8 mouse cellular contexts compared by ENCODE assay signal in the genomic region with DNA sequence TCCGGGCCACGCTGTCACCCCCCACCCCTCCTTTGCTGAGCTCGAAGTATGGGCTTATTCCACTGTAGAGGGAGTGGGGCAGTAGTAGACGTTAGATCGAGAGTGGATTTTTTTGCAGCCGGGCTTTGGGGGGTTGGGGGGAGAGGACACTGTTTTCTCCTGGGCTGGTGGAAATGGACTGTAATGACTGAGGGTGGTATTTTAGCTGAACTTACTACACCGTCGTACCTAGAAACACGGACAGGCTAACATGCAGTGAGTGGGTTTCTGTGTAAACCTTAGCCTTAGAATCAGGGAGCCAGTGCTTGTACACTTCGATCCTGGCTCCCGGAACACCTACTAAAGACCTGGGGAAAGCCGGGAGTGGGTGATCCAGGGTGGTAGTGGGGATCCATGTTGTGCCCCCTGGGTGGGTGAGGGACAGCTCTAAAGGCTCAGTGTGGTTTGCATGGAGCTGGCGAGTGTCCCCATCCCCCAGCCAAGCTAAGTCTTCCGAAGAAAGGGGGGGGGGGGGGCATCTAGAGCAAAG. TPM values are rescaled to one million over a fixed set of nuclear protein-coding genes. Genes with fewer than 3 reads are reported as not detected.
A peak's percentile ranks its signal among the peaks of the same experiment; 100 is the strongest.
DNase-seq lines count a peak whose midpoint lies in the region; ATAC-seq and TF ChIP-seq lines count a peak whose summit lies in the region.
"Had no signal": no experiment of that assay in that cellular context is flagged by ENCODE, and none has a peak within 500 bp of the region (broad histone marks: within the 10 kb centered on the region; RNA-seq: fewer than 3 reads in every experiment).

No protein-coding gene starts in this region.

- H3K9ac ChIP-seq in lung, postnatal 0 days (replicated peaks; ENCODE audit: low read depth), result no peak overlapping the region
- H3K9ac ChIP-seq in forebrain, embryonic 15.5 days (replicated peaks), result no peak overlapping the region
- H3K9ac ChIP-seq in liver, embryonic 13.5 days, result no peak overlapping the region
- no peak overlapping the region for H3K9ac ChIP-seq in stomach, embryonic 16.5 days (ENCODE audit: low read length)

- H3K27me3 ChIP-seq in lung, postnatal 0 days (replicated peaks; ENCODE audit: insufficient read depth, low read length), result peaks cover 89% of the 10 kb centered on the region
- H3K27me3 ChIP-seq in forebrain, embryonic 15.5 days, result peaks cover 96% of the 10 kb centered on the region
- peaks cover 99% of the 10 kb centered on the region for H3K27me3 ChIP-seq in liver, embryonic 13.5 days
- peaks cover 88% of the 10 kb centered on the region for H3K27me3 ChIP-seq in stomach, embryonic 16.5 days (ENCODE audit: control insufficient read depth, insufficient read depth, low read length)

- 2% methylated on average over 14 of the region's 14 CpGs for WGBS in lung, postnatal 0 days
- WGBS in forebrain, embryonic 15.5 days, result 1% methylated on average over 14 of the region's 14 CpGs
- WGBS in liver, embryonic 13.5 days (ENCODE audit: insufficient replicate concordance), result 2% methylated on average over 14 of the region's 14 CpGs
- 2% methylated on average over 14 of the region's 14 CpGs for WGBS in stomach, embryonic 16.5 days

- H3K4me3 ChIP-seq in lung, postnatal 0 days (ENCODE audit: low read depth, low read length), result peak overlapping the region; percentile 50
- peak overlapping the region; percentile 27 for H3K4me3 ChIP-seq in forebrain, embryonic 15.5 days
- H3K4me3 ChIP-seq in liver, embryonic 13.5 days (replicated peaks), result peak overlapping the region; percentile 41
- H3K4me3 ChIP-seq in stomach, embryonic 16.5 days (replicated peaks; ENCODE audit: low read length), result peak overlapping the region; percentile 50

- no peak overlapping the region for H3K27ac ChIP-seq in lung, postnatal 0 days (ENCODE audit: low read length)
- H3K27ac ChIP-seq in forebrain, embryonic 15.5 days (replicated peaks), result no peak overlapping the region
- H3K27ac ChIP-seq in liver, embryonic 13.5 days, result no peak overlapping the region
- no peak overlapping the region for H3K27ac ChIP-seq in stomach, embryonic 16.5 days (ENCODE audit: low read length)

- H3K36me3 ChIP-seq in lung, postnatal 0 days (ENCODE audit: insufficient read depth, low read length), result no peaks in the 10 kb centered on the region
- no peaks in the 10 kb centered on the region for H3K36me3 ChIP-seq in forebrain, embryonic 15.5 days
- no peaks in the 10 kb centered on the region for H3K36me3 ChIP-seq in liver, embryonic 13.5 days
- H3K36me3 ChIP-seq in stomach, embryonic 16.5 days (ENCODE audit: control insufficient read depth, insufficient read depth, low read length), result no peaks in the 10 kb centered on the region

- TF ChIP-seq EP300 in lung, postnatal 0 days (IDR thresholded peaks at IDR 0.05), result no peak

- no peak for TF ChIP-seq CTCF in lung, postnatal 0 days (IDR thresholded peaks at IDR 0.05)

- no peaks in the 10 kb centered on the region for H3K9me3 ChIP-seq in lung, postnatal 0 days (ENCODE audit: low read length)
- no peaks in the 10 kb centered on the region for H3K9me3 ChIP-seq in forebrain, embryonic 15.5 days
- no peaks in the 10 kb centered on the region for H3K9me3 ChIP-seq in liver, embryonic 13.5 days (replicated peaks)
- no peaks in the 10 kb centered on the region for H3K9me3 ChIP-seq in stomach, embryonic 16.5 days (replicated peaks; ENCODE audit: control insufficient read depth, low read length)

- H3K4me2 ChIP-seq in lung, postnatal 0 days (replicated peaks; ENCODE audit: low read depth, low read length), result peak overlapping the region; percentile 62
- peak overlapping the region; percentile 40 for H3K4me2 ChIP-seq in forebrain, embryonic 15.5 days (replicated peaks)
- peak overlapping the region; percentile 52 for H3K4me2 ChIP-seq in liver, embryonic 13.5 days
- H3K4me2 ChIP-seq in stomach, embryonic 16.5 days (ENCODE audit: low read depth, low read length), result peak overlapping the region; percentile 65

- DNase-seq in lung, postnatal 0 days (ENCODE audit: low spot score), result no peak
- DNase-seq in lung, postnatal 14 days, result no peak
- DNase-seq in liver, embryonic 13.5 days, result no peak
- DNase-seq in thymus, postnatal 25 days, result no peak

- H3K4me1 ChIP-seq in lung, postnatal 0 days (ENCODE audit: insufficient read depth, low read depth, low read length), result peaks cover 9% of the 10 kb centered on the region
- peaks cover 13% of the 10 kb centered on the region for H3K4me1 ChIP-seq in forebrain, embryonic 15.5 days
- no peaks in the 10 kb centered on the region for H3K4me1 ChIP-seq in liver, embryonic 13.5 days (replicated peaks)
- H3K4me1 ChIP-seq in stomach, embryonic 16.5 days (ENCODE audit: control insufficient read depth, insufficient read depth, low read length), result peaks cover 4% of the 10 kb centered on the region; the same call in 1 of the 2 replicates

- ATAC-seq in lung, postnatal 0 days, result no peak
- ATAC-seq in forebrain, embryonic 15.5 days (replicated peaks), result no peak
- ATAC-seq in liver, embryonic 13.5 days (ENCODE audit: low read depth), result no peak
- ATAC-seq in stomach, embryonic 16.5 days (ENCODE audit: insufficient read depth, low FRiP score), result no peak
- ATAC-seq in megakaryocyte progenitor cell, adult 5-6 weeks (replicated peaks; ENCODE audit: poor library complexity), result no peak

RNA-seq across cellular contexts. Expression of a gene that starts 6.2 kb away (rescaled TPM):
- not detected in 2 replicates for polyA plus RNA-seq in lung, postnatal 0 days (2015; fragmentation: Nextera tagmentation; extraction: Ambion mirVana)
- 0.19 and 0.70 TPM in 2 replicates for polyA plus RNA-seq in forebrain, embryonic 15.5 days (2015; fragmentation: Nextera tagmentation; extraction: Ambion mirVana)
- 0.06 TPM in 1 of 2 replicates, not detected in the other for polyA plus RNA-seq in liver, embryonic 13.5 days (2015; fragmentation: Nextera tagmentation; extraction: Ambion mirVana)
- polyA plus RNA-seq in stomach, embryonic 16.5 days (2015; fragmentation: Nextera tagmentation; extraction: Ambion mirVana), result 0.09 and 0.12 TPM in 2 replicates
- total RNA-seq in megakaryocyte progenitor cell, adult 5-6 weeks (2015), result not detected in 2 replicates
- not detected in 2 replicates for total RNA-seq in megakaryocyte progenitor cell, adult 5-6 weeks (2017)
- total RNA-seq: left cerebral cortex, postnatal 36 days had no signal
